Mouse (Mus musculus) cortical plate, adult 2 months (tissue): ENCODE measurements around the gene Fbxo47.

ENCODE experiments used
- CTCF ChIP-seq: fragments of 200-500 bp; IDR thresholded peaks from 2 replicates; pipeline ENCODE4 v1.5.1; 2011; ENCODE audit warnings: mild to moderate bottlenecking, control low read depth, low read length; ENCODE audit not compliant: insufficient read depth; ENCODE audit errors: extremely low read depth
- POLR2A ChIP-seq: fragments of 200-500 bp; IDR thresholded peaks from 2 replicates; pipeline ENCODE4 v1.6.1; 2011; ENCODE audit warnings: mild to moderate bottlenecking, low read length, control low read depth; ENCODE audit not compliant: insufficient read depth; ENCODE audit errors: extremely low read depth

DNA sequence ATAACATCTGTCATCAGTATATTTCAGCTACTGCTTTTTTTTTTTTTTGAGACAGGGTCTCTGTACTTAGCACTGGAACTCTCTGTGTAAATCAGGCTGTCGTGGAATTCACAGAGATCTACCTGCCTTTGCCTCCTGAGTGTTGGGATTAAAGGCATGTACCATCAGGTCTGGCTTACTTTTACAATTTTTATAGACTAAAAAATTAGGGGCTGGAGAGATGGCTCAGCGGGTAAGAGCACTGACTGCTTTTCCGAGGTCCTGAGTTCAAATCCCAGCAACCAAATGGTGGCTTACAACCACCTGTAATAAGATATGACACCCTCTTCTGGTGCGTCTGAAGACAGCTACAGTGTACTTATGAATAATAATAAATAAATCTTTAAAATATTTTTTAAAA is 3.6 kb downstream of the Fbxo47 start:
- TF ChIP-seq POLR2A = no peak
- no peak for TF ChIP-seq CTCF
